Mouse (Mus musculus) hematopoietic stem cell, adult 5-6 weeks (primary cell): ENCODE measurements at regions not wholly inside any gene's neighbourhood (a gene's known extent, or its start where the extent isn't known, plus 50 kb on each side); places are given as distances from the start of the nearest gene placed in this dataset.

Experiments
- ATAC-seq, 2 experiments: fragments of 125-278 bp in 1 of 2; replicated peaks in 1 of 2; 2 replicates each; pipeline ENCODE4 v1.8.0; 2016 to 2017; ENCODE audit warnings: inconsistent platforms in 2 of 2, mild to moderate bottlenecking in 2 of 2, moderate number of reproducible peaks in 2 of 2, low read depth in 1 of 2, moderate TSS enrichment in 1 of 2; ENCODE audit not compliant: low FRiP score in 2 of 2, poor library complexity in 2 of 2, severe bottlenecking in 2 of 2, insufficient read depth in 1 of 2, low TSS enrichment in 1 of 2

- ATAC-seq, result no peak
These were observed 449.0 kb downstream of the Sox2 start for GRCm38 (mm10) chr3:35099226-35099625.

DNA sequence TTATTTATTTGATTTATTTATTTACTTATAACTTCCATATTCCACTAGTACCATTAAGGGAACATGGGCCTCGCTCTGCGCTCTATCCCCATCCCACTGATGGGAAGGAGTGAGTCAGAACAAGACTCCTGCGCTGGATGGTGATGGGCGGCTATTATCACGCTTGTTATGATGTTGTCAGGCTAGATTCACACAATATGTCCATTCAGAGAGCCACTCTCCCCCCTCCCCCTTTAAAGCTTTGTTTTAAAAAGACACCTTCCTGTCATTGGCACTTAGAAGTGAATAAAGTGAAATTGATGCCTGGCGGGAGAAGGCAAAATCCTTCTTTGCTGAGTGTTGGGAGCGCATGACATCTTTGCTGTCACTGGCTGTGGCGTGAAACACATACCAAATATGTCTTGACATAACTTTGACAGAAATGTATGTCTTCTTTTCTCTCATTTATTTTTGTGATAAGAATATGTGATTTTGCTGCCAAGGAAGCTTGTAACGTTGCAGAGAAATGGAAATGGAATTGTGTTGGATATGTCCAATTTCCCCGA is 449.7 kb downstream of the Sox2 start:
- ATAC-seq, result no peak

- no peak for ATAC-seq
These were observed 451.1 kb downstream of the Sox2 start for GRCm38 (mm10) chr3:35101286-35101685.

DNA sequence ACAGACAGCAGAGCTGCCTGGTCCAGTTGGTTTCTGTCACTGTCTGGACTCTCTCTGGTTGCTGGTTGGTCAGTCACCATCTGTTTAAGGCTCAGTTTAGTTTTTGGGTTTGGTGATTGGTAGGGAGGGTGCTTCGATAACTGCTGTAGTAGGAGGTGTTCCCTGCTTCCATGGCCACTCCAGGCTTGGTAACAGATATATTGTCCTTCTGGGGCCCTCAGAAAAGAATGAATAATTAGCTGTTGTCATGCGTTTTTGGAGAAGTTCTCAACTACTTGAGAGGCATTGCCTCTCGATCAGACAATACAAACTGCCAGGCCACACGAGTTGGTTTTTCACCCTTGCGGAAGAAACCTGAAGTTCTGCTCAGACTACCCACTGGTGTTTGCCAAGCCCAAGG is 451.7 kb downstream of the Sox2 start:
- no peak for ATAC-seq

DNA sequence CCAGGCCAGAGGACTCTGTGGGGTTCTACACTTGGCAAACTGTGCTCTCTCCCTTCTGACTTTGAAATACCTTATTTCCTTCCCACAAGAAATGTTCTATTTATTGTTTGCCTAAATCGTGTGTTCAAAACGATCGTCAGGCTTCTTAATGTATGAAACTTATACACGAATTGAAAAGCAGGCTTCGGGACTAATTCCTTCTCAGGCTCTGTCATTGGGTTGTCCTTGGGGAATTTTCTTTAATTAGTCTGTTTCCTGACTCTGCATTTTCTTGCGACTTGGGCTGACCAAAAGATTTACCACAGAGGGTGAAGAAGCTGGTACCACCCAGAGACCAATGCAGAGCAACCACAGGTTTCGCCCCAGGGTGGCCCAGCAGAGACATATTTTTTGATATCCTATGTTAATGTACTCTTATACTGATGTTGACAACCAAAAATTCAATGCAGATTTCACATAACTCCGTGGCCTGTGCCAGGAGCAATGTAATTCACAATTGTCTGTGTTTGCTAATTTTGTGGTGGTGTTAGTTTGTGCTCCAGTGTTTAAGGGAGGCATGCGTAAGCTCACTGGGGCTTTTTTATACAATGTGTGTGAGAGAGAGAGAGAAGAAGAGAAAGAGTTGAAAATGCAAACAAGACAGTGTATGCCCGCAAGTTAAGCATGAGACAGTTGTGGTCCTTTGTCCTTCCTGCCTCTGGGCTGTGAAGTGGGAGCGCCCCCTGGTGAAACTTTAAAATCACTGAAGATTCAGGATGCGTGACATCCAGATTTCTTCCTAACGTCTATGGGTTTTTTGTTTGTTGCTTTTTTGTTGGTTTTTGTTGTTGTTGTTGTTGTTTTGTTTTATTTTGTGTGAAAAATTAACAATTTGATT is 452.7 kb downstream of the Sox2 start:
- ATAC-seq, result peak; percentile 51 to 69; a peak in 2 of 4 replicates

- ATAC-seq, result no peak
These were observed 454.7 kb downstream of the Sox2 start for GRCm38 (mm10) chr3:35104884-35105283.

DNA sequence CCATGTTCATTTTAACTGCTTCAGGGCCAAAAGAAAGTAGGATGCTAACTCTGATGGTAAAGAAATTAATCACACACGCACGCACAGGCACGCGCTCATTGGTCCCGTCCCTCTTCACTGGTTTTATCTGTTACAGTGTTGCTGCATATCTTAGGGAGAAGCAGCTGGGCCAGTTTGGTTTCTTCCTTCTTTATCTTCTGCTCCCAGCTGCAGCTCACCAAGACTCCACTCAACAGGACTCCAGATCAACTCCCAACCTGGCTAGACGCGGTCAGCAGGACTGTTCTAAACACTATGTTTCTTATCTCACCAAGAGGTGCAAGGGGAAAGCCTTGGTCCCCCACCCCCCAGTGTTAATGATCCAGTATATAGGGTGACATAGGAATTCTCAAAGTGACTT is 455.9 kb downstream of the Sox2 start:
- ATAC-seq, result no peak

DNA sequence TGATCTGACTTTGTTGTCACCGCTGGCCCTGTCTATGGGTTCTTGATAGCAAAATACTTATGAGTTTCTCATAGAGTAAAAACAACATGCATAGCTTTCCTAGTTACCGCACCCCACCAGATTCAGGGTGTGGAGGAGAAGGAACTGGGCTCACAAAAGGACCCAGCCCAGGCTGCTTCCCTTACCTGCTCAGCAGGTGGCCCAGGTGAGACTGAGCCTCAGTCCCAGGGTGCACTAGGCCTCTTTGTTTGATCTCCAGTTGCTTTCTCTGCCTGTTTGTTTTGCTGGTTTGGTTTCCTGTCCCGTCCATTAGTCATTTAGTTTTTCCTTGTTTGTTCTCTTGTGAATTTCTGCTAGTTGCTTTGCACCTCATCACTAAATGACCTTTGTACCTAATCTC is 483.3 kb downstream of the Sox2 start:
- no peak for ATAC-seq

DNA sequence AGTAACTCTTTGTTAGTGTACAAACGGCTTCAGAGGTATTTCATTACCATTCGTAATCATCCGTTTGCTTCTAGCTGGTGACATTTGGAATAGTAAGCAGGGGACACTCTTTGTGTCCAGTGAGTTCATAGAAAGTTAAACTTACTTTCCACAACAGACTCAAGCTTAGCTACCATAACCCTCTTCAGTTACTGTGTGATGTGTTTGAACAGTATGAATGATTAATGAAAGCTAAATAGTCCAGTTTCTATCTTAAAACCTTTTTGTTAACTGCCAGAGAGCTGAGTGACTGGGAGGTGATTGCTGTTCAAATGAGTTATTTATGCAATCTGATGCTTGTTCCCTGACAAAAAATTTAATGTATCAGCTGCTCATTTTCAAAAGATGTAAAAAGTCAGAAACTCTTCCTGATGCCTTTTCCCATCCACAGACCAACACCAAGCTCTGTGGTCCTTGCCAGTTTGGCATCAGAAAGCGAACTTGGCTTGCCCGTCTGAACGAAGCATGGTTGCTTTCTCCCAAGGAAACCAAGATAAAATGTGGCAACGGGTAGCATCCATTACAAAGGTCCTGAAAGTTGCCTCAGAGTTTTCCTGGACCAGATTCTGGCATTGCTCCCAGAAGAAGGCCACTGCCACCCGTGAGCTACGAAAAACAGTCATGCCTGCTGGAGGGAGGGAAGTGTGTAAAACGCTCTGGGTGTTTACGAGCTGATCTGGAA is 491.5 kb downstream of the Sox2 start:
- no peak for ATAC-seq

GRCm38 (mm10) chr3:35142683-35143082 is 492.5 kb downstream of the Sox2 start:
- no peak for ATAC-seq

DNA sequence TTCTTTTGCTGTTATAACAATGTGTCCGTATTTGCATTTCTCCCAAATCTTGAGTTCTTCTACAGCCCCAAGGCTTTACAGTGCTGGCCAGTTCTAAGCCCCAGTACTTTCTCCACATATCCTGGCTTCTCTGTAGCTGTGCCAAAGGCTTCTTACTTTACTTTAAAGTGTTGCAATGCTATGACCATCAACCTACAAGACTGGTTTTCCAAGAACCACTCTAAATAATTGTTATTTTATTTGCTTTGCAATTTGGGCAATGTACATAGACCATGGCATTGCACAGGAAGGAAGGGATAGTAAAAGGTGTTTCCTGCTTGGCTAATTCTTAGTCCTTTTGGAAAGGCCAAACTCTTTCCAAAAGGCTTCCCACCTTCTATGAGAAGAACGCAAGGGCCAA is 495.4 kb downstream of the Sox2 start:
- no peak for ATAC-seq

GRCm38 (mm10) chr3:35146681-35147080 is 496.5 kb downstream of the Sox2 start:
- ATAC-seq, result no peak

DNA sequence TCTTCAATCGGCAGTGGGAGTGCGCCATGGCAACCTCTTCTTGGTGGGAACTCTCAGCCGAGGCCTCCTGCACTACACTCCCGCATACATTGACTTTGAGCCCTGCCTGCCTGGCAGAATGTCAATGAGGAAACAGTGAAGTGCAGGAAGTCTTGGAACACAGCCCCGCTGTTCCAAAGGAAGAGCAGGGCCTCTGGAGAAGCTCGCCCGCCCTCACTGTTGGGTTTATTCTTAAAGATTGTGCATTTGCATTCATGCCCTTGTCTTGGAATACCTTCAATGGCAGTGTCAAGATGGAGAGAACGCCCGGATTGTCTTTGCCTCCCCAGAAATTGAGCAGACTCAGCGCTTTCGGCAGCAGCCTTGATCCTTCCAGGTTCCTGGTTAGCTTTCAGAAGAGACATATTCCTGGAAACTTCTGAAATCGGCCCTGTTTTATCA is 499.1 kb downstream of the Sox2 start:
- no peak for ATAC-seq

- ATAC-seq, result no peak
These were observed 502.0 kb downstream of the Sox2 start for GRCm38 (mm10) chr3:35152191-35152590.

DNA sequence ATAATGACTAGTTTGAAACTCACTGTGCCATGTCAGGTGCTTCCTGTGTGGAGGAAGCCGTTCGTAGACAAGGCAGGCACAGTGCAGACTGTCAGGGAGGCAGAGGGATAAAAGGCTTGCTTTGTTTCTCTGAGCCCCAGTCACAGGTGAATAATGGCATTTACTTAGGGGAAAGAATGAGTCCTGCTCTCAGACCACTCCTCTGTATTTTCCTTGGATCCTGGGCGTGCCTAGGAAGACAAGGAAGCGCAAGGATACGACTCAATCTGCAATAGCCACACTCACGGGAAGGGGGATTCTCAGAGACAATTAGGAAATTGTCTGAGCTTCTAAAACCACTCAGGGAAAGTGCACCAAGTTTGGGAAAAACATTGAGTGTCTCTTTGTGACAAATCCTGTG is 504.1 kb downstream of the Sox2 start:
- ATAC-seq, result no peak

GRCm38 (mm10) chr3:35168676-35169075 is 518.5 kb downstream of the Sox2 start:
- no peak for ATAC-seq

DNA sequence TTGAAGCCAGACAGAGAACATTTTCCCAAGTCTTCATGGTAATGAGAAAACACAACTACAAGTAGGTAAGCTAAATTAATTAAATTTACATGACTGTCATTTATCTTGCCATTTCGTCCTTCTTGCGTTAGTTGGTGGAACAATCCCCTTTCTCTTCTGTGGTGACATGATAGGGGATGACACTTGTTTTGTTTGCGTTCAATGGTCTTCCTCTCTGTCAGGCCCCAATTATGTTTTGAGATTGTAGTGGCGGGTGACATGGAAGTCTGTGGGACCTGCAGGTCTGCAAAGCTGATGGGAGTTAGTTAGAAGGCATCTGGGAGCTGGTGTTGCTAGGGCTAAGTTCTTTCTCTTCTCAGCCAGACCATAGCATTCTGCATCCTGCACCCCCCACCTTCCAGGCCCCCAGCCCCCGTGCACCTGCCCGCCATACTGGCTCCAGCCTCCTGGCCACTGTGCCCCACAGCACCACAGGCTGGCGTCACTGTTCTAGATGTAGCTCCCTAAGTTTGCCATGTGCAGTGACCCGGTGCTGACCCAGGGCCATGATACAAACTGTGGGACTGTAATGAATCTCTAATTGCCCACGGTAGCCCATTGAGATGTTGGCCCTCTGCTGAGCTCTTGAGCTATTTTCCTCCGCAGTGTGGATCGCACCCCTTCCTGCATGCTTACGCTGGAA is 528.7 kb downstream of the Sox2 start:
- no peak for ATAC-seq

DNA sequence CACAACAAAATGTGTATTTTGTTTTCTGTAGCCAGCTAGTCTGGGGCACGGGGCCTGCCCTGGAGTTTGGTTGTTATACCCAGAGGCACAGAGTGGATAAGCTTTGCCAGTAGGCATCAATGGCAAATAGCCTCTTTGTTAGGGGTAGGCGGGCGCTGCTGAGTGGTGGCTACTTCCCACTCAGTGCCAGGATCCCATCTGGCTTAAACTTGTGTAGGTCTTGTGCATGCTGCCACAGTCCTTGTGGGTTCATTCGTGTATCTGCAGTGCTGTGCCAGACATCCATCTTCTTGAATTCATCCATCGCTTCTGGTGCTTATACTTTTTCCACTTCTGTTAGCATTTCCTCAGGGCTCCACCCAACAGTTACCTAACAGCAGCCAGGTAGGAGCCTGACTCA is 545.4 kb upstream of the Atp11b start:
- no peak for ATAC-seq
